Mouse (Mus musculus) kidney, postnatal 10 days (tissue): ENCODE measurements at regions not wholly inside any gene's neighbourhood (a gene's known extent, or its start where the extent isn't known, plus 50 kb on each side); places are given as distances from the start of the nearest gene placed in this dataset.

ENCODE experiments used
- DNase-seq: peaks from one replicate; pipeline ENCODE4 v3.0.0; 2021; ENCODE audit warnings: mixed read lengths

GRCm38 (mm10) chr9:41833408-41833807, 290.7 kb downstream of the Sorl1 start:
- DNase-seq: no peak

- DNase-seq: peak; percentile 25
These were observed 296.7 kb downstream of the Sorl1 start for GRCm38 (mm10) chr9:41827356-41827755.

- no peak for DNase-seq
These were observed 302.7 kb downstream of the Sorl1 start for GRCm38 (mm10) chr9:41821401-41821800.

DNA sequence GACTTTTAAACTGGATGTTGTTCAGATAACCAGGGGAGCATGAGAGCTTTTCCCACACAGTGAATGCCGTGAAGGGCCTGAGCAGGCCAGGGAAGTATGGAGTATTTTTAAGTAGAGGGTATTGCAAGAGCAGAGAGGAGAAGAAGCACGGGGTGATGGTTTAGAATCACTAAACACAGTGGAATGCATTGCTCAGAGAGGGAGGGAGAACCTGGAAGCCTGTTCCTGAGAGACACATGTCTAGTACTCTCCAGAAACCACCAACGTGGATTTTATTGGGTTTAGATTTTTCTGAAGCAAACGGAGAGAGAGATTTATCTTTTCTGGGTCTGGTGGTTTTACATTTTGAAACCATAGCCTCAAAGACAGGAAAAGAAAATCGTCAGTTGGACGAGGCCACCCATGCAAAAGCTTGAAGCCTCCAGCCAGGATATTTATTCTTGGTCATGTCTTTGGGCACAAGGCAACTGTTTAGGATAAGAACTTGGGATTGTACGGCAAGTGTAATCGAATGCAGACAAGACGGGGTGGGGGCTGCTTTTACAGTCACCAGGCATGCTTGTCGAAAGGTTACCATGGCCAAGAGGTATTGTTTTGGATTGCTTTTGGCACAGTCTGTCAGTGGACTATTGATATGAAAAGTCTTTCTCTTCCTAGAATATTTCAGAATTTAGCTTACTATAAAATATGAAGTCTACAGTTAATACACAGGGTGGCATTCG, 306.2 kb downstream of the Sorl1 start:
- no peak for DNase-seq

GRCm38 (mm10) chr9:41815921-41816320, 308.2 kb downstream of the Sorl1 start:
- no peak for DNase-seq

GRCm38 (mm10) chr9:41809291-41809690, 314.8 kb downstream of the Sorl1 start:
- peak; percentile 22 for DNase-seq

- no peak for DNase-seq
These were observed 315.3 kb downstream of the Sorl1 start for GRCm38 (mm10) chr9:41808791-41809190.

DNA sequence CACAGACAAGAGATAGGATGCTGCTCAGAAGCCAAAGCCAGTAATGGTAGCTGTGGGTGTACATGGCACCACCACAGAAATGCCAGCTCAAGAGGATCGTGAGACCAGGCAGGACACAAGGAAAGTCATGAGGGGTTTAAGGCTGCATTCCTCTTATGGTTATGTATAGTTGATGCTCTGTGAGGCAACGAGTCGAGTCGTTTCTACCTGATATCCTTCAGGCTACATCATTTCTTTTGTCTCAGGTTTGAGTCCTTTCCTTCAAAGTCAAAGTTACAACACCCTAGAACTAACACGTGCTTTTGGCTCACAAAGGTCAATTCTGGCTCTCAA, 317.8 kb downstream of the Sorl1 start:
- no peak for DNase-seq

- peak; percentile 36 for DNase-seq
These were observed 318.4 kb downstream of the Sorl1 start for GRCm38 (mm10) chr9:41805491-41806288.

DNA sequence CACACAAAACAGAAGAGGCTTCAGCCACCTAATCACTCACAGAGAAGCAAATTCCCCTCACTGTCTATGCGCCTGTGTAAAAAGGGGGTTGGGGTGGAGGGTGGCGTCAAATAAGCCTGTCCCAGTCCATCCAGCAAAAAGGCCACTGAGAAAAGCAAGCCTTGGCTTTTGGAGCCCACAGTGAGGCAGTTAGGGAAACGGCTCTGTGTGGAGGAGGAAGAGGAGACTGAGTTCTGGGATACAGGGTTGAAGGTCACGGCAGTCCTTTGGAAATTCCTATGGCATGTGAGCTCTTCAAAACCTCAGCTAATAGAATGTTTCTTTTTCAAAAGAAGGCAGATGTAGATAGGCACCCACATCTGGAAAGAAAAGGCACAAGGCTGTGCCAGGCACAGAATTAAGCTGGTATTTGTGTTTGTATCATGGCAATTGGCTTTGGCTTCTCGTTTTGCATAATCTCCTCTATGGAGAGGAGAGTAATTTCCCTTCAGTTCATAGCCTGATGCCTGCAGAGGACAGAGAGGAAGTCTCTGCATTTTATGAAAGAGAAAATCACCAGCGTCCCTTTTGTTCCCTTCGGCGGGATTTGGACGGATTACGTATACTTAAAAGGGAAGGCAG, 319.3 kb downstream of the Sorl1 start:
- no peak for DNase-seq

DNA sequence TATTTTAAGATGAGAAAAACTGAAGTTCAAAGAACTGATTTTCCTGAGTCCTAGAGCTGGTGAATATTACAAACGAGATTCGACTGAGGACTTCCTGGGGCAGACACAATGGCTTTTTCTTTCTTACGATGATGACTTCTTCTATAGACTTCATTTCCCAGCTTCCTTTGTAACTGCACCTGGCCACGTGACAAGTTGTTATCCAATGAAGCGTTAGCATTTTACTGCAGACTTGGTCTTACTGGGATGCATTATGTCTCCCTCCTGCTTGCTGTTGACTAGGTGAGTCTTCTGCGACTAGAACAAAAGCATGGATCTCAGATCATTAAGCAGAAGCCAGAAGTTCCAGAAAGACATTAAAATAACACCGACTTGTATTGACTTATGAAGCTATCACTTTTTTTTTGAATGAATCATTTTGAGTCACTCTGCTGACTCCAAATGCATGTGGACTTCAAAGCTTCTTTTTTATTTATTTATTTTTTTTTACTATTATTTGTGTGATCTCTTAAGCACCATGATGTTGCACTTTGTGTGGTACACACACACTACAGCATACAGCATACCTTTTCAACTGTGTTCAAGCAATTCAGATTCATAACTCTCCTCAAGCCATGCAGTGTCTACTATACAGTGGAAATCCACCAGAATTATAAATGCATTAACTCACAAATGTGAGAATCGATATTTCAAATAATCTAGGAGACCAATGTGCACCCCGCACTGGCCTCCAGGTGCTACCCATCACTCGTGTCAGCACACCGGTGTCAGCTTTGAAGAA, 320.2 kb downstream of the Sorl1 start:
- DNase-seq: no peak

GRCm38 (mm10) chr9:41801376-41801775, 322.7 kb downstream of the Sorl1 start:
- no peak for DNase-seq

GRCm38 (mm10) chr9:41792830-41793213, 331.3 kb downstream of the Sorl1 start:
- no peak for DNase-seq

GRCm38 (mm10) chr9:41792173-41792829, 331.8 kb downstream of the Sorl1 start:
- DNase-seq: peak; percentile 18

GRCm38 (mm10) chr9:41791501-41792172, 332.5 kb downstream of the Sorl1 start:
- DNase-seq: no peak

DNA sequence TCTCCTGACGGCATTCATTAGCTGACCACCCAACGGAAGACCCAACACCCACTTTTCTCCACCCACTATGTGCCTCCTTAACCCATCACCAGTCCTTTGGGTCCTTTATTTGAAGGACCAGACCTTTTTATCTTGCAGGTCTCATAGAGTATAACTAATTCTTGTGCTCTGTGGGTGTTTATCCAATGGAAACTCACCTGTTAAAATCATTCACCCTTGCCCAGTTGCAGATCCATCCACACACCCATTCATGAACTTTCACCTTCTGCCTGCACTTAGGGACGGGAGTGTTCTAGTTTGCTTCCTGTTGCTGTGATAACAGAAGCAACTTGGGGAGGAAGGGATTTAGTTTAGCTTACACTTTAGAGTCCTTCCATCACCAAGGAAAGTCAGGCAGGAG, 339.0 kb downstream of the Sorl1 start:
- no peak for DNase-seq

- DNase-seq: no peak
These were observed 351.7 kb downstream of the Sorl1 start for GRCm38 (mm10) chr9:41772281-41772902.

- no peak for DNase-seq
These were observed 352.8 kb downstream of the Sorl1 start for GRCm38 (mm10) chr9:41771276-41771675.

DNA sequence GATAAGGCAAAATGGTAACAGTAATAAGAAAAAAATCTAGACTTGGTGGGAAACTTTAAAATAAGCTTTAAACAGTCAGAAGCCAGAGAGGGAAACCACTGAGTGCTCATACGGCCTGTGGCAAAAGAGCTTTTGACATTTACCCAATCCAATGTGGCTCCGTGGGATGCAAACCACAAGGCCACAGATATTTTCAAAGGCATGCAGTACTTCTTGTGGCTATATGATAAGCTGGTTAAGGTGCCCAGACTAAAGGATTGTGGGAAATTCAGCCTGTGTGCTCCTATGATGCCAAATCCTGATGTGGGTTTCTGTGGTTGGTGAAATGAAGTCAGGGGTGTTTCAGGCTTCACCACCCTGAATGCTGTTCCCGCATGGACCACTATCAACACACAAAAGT, 355.8 kb downstream of the Sorl1 start:
- no peak for DNase-seq

DNA sequence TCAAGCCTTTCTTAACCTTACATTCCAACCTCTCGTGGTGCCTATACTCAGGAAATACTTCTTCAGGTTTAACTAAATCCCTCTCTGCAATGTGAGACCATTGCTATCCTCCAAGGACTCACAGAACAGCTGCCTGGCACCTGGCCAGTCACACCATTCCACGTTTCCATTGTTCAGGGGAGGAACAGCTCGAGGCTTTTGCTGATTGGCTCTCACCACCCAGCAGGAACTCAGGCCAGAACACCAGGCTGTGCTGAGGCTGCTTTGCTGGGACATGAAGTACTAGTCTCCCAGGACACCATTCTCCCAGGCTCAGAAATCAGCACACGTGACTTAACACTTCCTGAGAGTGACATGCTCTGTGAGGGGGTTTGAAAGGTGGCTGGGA, 357.6 kb downstream of the Sorl1 start:
- peak; percentile 58 for DNase-seq

DNA sequence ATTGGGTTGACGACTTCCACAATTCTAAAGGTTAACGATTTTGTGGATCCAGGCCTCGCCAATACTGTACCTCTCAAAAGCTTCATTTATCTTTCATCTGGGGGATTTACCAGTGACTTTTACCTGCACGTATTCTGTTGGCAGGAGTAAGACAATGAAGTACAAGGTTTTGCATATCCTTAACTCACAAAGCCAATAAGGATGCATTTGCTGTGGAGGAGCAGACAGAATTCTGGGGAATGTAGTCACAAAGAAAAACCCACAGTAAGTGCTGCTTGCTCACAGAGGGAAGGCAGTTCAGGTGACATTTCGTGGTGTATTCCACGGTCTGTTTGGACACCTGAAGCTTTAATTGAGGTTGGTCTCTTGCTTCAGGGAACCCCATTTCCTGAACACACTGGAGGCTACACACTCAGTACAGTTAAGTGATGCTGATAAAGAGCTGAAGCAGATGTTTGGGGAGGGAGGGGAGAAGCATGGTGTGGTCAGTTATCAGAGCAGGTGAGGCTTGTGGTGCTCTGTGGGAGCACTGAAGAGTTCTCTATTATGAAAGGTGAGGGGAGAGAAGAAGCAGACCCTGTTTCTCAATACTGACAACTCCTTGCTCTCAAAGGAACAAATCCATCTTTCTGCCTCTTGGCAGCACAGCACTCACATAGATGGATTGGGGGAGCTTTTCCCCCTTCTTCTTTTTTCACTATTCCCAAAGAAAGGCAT, 358.1 kb downstream of the Sorl1 start:
- no peak for DNase-seq
